Mouse (Mus musculus) ovary, postnatal 36 days (tissue): ENCODE results near the gene Uchl5.

Experiments
- DNase-seq: peaks from one replicate; pipeline ENCODE4 v3.0.0; 2022; ENCODE audit warnings: low spot score, mixed read lengths

Uchl5 gene

DNA sequence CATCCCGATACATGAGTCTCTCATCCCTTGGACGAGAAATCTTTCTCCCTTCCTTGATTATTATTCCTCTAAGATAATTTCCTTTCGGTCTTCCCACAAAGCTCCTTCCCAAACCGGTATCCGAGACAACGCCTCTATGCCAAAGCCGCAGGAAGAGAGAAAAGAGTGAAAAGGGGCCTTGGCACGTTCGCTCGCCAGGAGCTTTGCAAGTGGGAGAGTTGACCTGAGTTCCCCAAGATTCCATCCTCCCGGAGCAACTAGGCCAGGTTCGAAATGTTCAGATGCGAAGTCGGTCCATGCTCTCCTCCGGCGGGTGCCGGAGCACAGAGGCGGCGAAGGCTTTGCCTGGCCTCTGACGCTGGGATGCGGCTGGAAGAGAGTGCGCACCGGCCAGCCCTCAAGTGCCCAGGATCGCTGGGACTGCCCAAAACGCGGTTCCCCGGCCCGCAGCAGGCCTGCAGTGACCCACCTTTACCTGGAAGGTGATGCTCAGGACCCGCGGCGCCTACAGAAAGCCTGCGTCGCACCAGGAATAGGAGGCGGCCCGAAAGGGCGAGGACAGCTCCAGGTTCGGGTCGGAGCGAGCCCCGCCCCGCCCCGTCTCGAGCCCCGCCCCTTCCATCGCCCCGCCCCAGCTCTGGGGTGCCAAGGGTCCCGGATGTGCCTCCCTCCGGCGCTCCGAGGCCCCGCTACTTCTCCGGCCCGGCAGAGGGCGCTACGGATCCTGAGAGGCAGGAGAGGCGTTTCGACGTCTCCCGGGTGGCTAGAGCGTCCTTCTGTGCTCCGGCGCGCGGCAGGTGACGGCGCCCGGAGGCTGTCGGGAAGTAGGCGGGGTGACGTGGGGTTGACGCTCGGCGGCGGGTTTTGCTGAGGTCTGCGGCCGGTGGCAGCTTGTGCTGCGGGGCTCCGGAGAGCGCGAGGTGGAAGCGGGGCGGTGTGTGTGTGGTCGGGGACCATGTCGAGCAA is at the start of gene Uchl5, which contains the start of gene Trove2:
Gene Uchl5, plus strand, starts transcription at position 827 of the 966 bp plus-strand sequence.
Gene Trove2, minus strand, starts transcription at position 623 of the 966 bp plus-strand sequence.
- DNase-seq: peak; percentile 99

DNA sequence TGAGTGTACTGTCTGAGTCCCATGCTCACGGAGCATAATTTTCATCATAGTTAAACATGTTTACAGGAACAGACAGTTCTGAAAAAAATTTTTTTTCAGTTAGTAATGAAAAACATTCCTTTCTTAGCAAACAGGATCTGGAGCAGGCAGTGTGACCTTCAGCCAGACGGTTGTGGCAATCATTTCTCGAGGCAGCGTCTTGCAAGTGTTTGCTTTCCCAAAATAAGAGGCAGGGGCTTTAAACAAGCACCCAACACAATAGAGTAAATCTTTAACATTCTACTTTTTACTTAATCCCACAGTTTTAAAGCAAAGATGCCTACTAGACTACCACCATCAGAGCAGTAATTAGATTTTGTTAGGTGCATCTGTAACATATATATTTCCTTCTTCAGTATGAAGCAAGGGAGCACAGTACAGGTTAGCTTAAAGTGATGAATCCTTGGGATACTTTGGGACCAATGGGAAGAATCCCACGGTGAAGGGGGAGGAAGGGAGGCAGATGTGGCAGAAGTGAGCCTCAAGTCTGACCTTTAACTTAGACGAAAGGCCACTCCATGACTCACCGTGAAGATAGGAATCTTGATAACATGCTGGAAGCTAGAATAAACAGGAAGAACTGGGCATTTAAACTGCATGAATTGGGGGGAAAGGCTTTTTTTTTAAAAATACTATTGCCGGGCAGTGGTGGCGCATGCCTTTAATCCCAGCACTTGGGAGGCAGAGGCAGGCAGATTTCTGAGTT is 49.2 kb upstream of the Uchl5 start:
- peak; percentile 25 for DNase-seq

DNA sequence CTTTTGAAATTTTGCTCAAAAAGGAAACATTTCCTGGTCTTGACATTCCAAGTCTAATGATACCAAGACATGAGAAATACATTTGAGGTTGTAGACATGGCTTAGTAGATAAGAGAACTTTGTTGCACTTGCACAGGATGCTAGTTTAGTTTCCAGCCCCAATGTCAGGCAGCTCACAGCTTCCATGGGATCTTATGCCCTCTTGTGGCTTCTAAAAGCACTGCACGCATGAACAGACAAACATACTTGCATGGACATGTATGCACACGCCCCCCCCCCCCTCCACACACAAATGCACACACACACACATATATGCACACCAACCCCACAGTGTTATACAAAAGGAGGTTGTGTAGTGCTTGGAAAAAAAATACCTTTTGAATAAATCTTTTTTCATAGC is 46.2 kb upstream of the Uchl5 start:
- DNase-seq: no peak

DNA sequence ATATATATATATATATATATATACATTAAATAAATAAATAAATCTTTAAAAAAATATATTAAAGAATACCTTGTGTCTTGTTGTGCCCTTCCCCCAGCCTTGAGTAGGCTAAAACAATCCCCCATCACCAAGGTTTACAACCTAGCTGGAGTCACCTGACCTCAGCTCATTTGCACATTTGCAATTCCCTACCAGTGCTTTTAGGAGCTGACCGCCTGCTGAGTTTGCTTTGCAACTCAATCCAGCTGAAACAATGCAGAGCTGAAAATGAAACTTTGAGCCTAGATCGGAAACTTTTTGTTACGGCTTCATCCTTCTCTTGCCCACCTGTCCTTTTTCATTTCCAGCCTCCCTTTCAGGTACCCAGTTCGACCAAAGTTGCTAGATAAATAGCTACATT is 45.4 kb upstream of the Uchl5 start:
- no peak for DNase-seq

DNA sequence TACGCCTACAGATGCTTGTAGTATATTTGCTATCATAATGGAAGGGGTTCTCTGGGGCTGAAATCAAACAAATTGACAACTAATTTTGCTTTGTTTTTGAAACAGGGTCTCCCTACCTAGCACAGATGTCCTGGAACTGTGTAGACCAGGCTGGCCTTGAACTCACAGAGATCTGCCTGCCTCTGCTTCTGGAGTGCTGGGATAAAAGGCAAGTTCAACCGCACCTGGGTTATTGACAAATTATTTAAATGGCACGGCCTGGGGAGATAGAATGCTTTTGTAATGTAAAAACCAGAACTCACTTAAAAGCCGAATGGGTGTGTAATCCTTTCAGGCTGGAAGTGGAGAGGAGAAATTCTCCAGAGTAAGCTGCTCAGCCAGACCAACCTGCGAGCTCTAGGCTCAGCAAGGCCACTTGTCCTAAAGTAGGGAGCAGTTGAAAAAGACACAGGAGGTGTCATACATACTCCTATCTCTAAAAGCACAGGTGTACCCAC is 43.1 kb upstream of the Uchl5 start:
- DNase-seq: no peak

DNA sequence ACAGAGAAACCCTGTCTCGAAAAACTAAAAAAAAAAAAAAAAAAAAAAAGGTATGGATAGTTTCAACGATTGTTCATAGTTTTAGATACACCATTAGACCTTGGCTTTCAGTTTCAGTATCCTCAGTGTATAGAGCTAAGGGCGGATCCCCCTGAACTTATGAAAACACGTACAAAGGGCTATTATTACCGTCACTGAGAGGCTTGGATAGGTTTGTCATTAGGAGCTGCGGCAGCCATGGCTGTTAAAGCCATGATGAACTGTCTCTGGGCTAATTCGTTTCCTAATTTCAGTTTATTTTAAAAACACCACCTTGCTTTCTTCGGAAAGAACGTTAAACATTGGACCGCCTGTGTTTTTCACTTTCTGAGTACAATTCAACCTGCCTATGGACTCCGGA is 38.3 kb upstream of the Uchl5 start:
- DNase-seq: no peak

DNA sequence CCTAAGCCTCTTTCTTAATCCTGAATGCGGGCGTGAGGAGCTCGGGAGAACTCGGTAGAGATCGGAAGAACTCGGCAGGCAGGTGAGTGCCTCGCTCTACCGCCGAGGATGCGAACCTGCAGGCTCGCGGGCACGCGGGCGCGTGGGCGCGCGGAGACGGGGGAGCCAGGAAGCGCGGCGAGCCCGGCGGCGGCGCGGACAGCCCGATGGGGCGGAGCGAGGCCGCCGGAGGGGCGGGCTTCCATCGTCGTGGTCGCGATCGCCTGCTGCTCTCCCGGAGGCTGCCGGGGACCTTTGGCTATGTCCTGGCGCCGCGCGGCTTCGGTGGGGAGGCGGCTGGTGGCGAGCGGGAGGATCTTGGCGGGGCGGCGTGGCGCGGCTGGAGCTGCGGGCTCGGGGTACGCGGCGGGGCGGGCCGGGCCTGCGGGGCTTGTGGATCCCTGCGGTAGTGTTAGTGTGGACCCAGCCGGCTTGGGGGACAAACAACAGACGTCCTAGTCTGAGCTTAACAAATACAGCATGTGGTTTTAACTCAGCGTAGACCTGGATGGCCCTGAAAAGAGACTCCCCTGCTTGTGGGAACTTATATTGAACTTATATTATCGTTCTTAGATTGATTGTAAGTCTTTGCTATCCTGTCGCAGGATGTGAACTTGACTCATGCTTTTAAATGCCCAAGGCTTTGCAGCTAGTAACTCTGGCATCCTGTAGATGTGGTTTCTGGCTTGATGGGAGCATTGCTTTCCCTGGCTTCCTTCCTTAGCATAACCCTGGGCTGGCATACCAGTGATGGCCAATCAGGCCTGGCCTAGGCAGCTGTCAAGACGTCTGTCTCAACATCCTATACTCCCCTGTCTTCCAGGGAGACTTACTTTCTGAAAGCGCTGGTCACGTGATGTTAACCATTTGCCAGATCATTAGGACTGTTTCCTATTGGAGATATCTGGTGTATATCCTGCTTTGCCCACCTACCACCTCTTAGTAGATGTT is 37.4 kb upstream of the Uchl5 start:
- peak; percentile 88 for DNase-seq

DNA sequence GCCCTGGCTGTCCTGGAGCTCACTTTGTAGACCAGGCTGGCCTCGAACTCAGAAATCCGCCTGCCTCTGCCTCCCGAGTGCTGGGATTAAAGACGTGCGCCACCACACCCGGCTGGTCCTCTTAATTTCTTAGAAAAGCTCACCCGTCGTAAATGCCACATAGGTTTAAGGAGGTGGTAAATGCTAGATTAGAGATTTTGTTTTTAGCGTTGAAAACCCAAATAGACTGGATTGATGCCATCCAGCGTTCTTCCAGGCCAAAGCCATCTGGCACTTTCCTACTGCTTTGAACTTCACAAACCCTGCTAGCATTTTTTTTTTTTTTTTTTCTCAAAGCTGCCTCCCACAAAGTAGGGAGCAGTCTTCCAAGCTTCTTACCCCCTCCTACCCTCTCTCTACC is 36.5 kb upstream of the Uchl5 start:
- DNase-seq: no peak

DNA sequence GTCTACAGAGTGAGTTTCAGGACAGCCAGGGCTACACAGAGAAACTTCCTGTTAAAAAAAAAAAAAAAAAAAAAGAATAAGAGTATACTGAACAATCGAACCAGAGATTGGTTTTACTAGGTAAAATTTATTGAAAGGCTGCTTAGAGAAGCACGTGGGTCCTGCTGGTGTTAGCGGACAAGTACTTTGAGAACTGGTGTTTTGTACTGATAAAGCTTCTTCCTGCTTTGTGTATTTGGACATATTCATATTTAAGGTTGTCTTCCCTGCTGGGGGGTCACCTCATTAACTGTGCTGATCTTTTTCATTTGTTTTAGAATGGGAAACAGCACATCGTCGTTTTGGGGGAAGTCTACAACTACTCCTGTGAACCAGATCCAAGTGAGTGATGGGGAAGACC is 35.7 kb upstream of the Uchl5 start:
- no peak for DNase-seq

DNA sequence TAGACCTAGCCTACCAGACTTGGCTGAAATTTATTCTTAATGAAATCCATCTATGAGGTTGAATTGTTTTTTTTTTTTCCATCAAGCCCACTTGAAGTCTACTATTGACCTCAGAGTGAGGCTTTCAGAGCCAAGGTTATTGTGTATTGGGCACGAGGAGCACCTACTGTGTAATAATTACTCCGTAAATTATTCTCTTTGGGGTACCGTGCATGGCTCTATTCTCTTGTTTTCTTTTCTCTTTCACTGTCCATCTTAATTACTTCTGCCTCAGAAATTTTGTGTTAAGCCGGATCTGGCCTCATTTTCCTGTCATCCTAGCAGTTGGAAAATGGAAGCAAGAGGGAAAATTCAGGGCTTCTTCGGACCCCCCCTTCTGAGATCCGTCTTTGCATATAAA is 34.9 kb upstream of the Uchl5 start:
- DNase-seq: no peak

DNA sequence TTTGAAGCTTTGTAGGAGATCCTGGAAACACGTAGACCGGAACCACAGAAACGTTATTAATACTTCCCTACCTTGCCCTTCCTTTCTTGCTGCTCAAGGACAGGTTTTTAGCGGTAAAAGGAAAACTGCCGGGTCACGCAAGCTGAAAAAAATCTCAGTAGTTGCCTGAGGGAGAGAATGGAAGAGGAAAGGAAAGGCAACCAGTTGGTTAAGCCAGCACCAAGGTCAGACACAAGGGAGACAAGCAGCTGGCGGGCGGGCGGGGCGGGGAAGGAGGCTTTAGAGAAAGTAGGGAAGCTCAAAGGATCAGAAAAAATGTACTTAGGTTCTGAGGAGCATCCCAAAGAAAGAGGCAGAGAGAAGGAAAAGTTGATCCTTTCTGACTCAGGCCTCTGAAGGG is 31.2 kb upstream of the Uchl5 start:
- no peak for DNase-seq

DNA sequence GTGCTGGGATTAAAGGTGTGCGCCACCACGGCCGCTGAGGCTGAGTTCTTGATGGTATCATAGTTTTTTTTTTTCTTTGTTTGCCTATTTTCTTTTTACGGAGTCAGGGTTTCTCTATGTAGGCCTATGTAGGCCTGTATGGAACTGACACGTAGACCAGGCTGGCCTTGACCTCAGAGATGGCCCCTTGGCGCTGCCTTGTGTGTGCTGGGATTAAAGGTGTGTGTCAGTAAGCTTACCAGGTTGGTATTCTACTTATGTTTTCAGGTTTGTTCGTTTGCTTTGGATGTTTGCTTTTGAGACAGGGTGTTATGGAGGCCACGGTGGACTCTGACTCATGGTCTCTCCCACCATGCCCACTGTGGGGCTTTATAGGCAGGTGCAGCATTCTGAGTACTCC is 14.9 kb upstream of the Uchl5 start:
- DNase-seq: no peak

DNA sequence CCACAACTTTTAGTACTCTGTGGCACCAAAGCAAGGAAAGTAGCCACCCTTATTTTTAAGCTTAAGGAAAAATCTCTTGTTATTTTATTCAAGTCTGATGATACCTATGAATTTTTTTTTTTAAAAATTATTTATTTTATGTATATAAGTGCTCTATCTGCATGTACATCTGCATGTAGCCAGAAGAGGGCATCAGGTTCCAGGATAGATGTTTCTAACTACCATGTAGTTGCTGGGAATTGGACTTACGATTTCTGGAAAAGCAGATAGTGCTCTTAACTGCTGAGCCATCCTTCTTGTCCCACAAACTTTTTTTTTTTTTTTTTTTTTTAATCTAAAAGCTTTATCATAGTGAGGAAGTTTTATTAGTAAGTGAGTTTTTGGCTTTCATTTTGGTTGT is 12.6 kb upstream of the Uchl5 start:
- DNase-seq: no peak

DNA sequence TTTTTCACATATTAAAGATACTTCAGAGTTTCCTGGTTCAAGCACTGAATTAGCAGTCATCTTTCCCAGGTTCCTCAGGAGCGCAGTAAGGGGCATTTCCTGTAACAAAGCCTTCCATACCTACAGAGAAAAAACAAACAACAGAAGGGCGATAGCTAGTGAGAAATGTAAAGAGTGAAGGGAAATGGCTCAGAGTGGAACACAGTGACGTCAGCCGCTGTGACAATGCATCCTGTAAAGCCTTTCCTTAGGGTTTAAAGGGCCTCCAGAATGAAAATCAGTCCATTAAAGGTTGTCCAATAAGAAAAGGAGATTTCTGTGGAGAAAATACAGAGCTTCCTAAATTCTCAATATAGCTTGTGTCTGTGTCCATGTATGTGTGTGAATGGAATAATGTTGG is 11.3 kb upstream of the Uchl5 start:
- DNase-seq: no peak

DNA sequence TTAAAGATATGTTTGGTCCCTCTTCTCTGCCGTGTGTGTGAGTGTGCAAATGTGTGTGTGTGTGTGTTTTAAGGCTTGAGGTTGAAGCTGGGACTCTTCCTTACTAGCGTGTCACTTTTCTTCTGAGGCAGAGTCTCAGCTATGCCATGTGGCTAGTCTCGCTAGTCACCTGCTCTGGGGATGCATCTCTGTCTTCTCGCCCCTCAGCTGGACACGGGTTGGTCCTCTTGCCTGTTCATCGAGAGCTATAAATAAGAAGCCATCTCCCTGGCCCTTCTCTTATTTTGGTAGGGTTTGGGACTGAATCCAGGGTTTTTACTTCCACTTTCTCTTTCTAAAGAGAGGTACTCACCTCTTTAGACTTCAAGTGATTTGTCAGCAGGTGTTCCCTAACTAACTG is 10.8 kb upstream of the Uchl5 start:
- no peak for DNase-seq

DNA sequence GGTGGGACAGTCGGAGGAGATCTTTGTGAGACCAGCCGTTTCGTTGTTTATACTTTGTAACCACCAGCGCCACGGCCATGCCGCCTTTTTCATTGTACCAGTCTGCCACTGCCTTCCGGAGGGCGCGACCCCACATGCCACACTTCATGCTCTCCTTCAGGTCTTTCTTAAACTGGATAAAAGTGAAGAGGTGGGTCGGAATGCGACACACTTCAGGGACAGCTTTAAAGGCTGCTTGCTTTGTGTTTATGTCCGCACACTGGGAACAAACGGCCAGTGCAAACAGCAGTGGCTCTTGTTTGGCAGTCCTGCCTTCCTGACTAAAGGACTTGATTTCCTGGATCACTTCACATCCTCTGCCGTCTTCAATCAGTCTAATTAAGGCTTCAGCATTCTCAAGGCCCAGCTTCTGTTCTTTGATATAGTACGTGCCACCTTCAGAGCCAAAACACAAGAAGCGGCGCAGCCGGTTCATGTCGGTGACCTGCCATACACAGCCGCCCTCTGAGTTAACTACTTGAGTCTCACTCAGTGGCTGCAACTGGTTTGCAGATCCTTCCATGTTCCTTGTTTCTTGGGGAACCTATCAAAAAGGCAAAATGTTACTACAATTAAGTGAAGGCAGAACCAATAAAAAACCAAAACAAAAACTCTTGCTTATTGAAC is 6.5 kb upstream of the Uchl5 start:
- no peak for DNase-seq

DNA sequence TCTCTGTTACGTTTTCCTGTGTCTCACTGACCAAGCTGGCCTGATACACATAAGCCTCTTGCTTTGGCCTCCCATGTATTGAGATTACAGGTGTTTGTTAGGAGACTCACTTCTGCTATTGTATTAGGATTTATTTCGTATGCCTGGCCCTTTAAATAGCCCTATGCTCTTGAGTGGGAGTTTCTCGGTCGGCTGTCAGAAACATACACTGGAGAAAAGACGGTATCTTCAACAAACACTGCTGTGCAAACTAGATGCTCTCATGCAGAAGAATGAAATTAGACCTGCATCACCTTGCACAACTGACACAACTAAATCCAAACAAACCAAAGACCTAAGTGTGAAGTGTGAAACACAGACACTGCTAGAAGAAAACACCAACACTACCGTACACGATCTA is 4.0 kb upstream of the Uchl5 start:
- DNase-seq: no peak

DNA sequence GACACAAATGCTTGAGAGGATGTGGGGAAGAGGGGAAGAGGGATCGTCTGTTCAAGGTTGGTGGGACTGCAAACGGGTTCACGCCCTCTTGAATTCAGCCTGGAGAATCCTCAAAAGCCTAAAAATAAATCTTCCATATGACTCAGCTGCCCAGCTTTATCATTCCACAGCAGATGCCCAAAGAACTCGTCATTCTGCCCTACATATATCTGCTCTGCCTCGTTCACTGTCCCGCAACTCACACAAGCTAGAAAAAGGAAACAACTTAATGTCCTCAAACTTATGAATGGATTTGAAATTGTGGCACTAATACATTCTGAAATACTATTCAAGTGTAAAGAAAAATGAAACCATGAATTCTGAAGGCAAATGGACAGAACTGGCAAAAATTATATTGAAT is 3.2 kb upstream of the Uchl5 start:
- no peak for DNase-seq

DNA sequence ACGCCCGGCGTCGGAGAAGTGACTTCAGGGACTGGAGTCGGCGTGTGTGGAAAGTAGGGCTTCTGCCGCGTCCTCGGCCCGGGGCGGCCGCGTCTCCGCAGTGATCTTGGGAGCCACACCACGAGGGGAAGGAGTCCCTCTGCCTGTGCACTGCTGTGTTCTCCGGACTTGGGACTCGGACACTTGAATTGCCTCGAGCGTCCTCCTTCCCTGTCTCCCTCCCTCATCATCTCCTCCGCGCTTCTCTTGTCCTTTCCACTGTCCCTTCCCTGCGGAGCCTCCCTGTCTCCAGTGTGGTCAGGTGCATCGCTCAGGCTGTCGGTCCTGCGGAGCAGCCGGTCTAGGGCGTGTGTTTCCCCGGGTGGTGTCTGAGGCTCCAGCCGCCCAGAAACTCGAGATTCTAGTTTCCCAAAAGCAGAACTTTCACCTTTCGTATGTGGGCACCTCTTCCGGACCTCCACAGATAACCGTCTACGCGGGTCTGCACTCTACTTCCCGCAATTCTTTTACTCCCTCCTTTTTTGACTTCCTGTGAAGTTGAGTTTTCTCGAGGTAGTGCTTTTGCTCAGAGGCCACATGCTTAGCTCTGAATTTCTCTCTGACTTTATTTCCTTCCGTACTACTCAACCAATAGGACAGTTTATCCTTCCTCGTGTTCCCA is 616 bp downstream of the Uchl5 start:
- DNase-seq: no peak

DNA sequence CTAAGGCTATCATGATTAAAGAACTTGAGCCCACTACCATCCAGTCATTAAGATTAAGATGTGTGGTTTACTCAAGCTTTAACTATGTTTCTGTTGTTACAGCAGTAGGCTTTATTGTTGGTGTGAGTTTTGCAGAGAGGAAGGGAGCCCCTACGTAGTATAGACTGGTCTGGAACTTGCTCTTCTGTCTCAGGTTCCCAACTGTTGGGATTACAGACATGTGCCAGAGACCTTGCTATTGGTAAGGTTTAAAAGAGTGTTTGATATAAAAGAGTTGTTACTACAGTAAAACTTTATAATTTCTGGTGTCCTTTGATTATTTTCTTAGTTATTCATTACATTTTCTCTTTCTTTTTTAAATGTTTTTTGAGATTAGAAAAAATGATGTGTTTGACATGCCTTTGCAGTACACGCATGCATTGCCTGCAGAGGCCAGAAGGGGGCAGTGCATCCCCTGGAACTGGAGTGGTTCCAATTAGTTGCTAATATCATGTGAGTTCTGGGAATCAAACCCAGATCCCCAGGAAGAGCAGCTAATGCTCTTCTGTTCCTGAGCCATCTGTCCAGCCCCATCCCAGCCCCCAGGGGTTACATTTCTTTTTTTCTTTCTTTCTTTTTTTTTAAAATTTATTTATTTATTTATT is 11.6 kb downstream of the Uchl5 start:
- DNase-seq: peak; percentile 33
